Mouse (Mus musculus) neural tube, embryonic 15.5 days (tissue): Measurements from ENCODE around the gene Prr14. TPM values are rescaled to one million over a fixed set of nuclear protein-coding genes. Genes with fewer than 3 reads are reported as not detected.
A peak's percentile ranks its signal among the peaks of the same experiment; 100 is the strongest.
"Not testable (repeated sequence)": the region's sequence is repeated elsewhere in the genome, so short reads cannot be mapped to it uniquely, and the experiment has no call there.

ENCODE experiments used
- ATAC-seq: fragments of 200-750 bp; cut with Nextera tagmentation; 2 replicates; pipeline ENCODE4 v1.8.0; 2017; ENCODE audit warnings: mild to moderate bottlenecking, moderate TSS enrichment, moderate library complexity; ENCODE audit not compliant: low FRiP score
- H3K27ac ChIP-seq: fragments of 300-500 bp; sonication (generic); replicated peaks from 2 replicates; pipeline ENCODE4 v1.5.1; 2015; ENCODE audit warnings: mild to moderate bottlenecking, inconsistent platforms
- H3K27me3 ChIP-seq: fragments of 300-500 bp; sonication (generic); replicated peaks from 2 replicates; pipeline ENCODE4 v1.6.1; 2015; ENCODE audit warnings: inconsistent platforms
- H3K36me3 ChIP-seq: fragments of 300-500 bp; sonication (generic); 2 replicates; pipeline ENCODE4 v1.6.1; 2015; ENCODE audit warnings: inconsistent platforms
- H3K4me1 ChIP-seq: fragments of 300-500 bp; sonication (generic); 2 replicates; pipeline ENCODE4 v1.6.1; 2015; ENCODE audit warnings: inconsistent platforms
- H3K4me2 ChIP-seq: fragments of 300-500 bp; sonication (generic); 2 replicates; pipeline ENCODE4 v1.6.1; 2015; ENCODE audit warnings: inconsistent platforms, mild to moderate bottlenecking, moderate library complexity
- H3K4me3 ChIP-seq: fragments of 300-500 bp; sonication (generic); replicated peaks from 2 replicates; pipeline ENCODE4 v1.5.1; 2015; ENCODE audit warnings: mild to moderate bottlenecking, inconsistent platforms
- H3K9ac ChIP-seq: fragments of 300-500 bp; sonication (generic); replicated peaks from 2 replicates; pipeline ENCODE4 v1.6.1; 2015; ENCODE audit warnings: mild to moderate bottlenecking, inconsistent platforms
- H3K9me3 ChIP-seq: fragments of 300-500 bp; sonication (generic); replicated peaks from 2 replicates; pipeline ENCODE4 v1.6.1; 2016; ENCODE audit warnings: inconsistent platforms
- WGBS: fragments of 180-500 bp; shearing (Covaris S2); methylation state at CpG from one replicate; pipeline ENCODE4 v1.1.7; 2015; ENCODE audit warnings: mixed read lengths; 5-methylcytosine and 5-hydroxymethylcytosine counted together
- polyA plus RNA-seq: library from polyadenylated mRNA; unstranded; fragments of >200 nt; fragmentation: Nextera tagmentation; extraction: Ambion mirVana; gene quantifications from 2 replicates; pipeline ENCODE4 v1.2.1, GENCODE M21; 2015

Gene Prr14
- polyA plus RNA-seq, 1 experiment from 2014 or later = 35.9 TPM

GRCm38 (mm10) chr7:127488364-127488763 lies 29.0 kb downstream of the Prr14 start:
- H3K9ac ChIP-seq, ATAC-seq, H3K4me1 ChIP-seq: not testable (repeated sequence)

GRCm38 (mm10) chr7:127489982-127490381 lies 30.6 kb downstream of the Prr14 start:
- Histone ChIP-seq H3K4me2 (no peak overlapping the region), H3K4me3 (no peak overlapping the region), H3K9ac (no peak overlapping the region), H3K9me3 (no peaks in the 10 kb centered on the region), H3K36me3 (peaks cover 69% of the 10 kb centered on the region), H3K27ac (no peak overlapping the region), H3K4me1 (no peaks in the 10 kb centered on the region), H3K27me3 (no peaks in the 10 kb centered on the region)
- 95% methylated on average over 7 of the region's 7 CpGs for WGBS
- ATAC-seq = no peak

More at GRCm38 (mm10) chr7:127488364-127488763, 29.0 kb downstream of the Prr14 start:
- not testable (repeated sequence) for H3K4me2 ChIP-seq, H3K9me3 ChIP-seq, H3K27ac ChIP-seq, H3K4me3 ChIP-seq, H3K27me3 ChIP-seq
- 68% methylated on average over 5 of the region's 5 CpGs for WGBS
- peaks cover 81% of the 10 kb centered on the region for H3K36me3 ChIP-seq

GRCm38 (mm10) chr7:127491846-127492245 lies 32.4 kb downstream of the Prr14 start:
- no peaks in the 10 kb centered on the region for H3K27me3 ChIP-seq
- no peak overlapping the region for H3K9ac ChIP-seq
- no peak overlapping the region for H3K27ac ChIP-seq
- no peak overlapping the region for H3K4me3 ChIP-seq
- H3K9me3 ChIP-seq = no peaks in the 10 kb centered on the region
- no peak overlapping the region for H3K4me2 ChIP-seq
- 94% methylated on average over 3 of the region's 3 CpGs for WGBS
- peaks cover 51% of the 10 kb centered on the region for H3K36me3 ChIP-seq
- no peak for ATAC-seq
- no peaks in the 10 kb centered on the region for H3K4me1 ChIP-seq

- Histone ChIP-seq H3K27me3 (no peaks in the 10 kb centered on the region), H3K36me3 (peaks cover 25% of the 10 kb centered on the region), H3K9me3 (no peaks in the 10 kb centered on the region), H3K4me2 (no peak overlapping the region), H3K4me3 (no peak overlapping the region), H3K27ac (no peak overlapping the region), H3K4me1 (no peaks in the 10 kb centered on the region), H3K9ac (no peak overlapping the region)
- ATAC-seq = no peak
These were observed 35.2 kb downstream of the Prr14 start for GRCm38 (mm10) chr7:127494648-127495047.

- 88% methylated on average over 2 of the region's 2 CpGs for WGBS
- Histone ChIP-seq H3K36me3 (no peaks in the 10 kb centered on the region), H3K27me3 (no peaks in the 10 kb centered on the region), H3K9ac (no peak overlapping the region), H3K4me2 (no peak overlapping the region), H3K27ac (no peak overlapping the region), H3K4me3 (no peak overlapping the region), H3K4me1 (no peaks in the 10 kb centered on the region), H3K9me3 (no peaks in the 10 kb centered on the region)
- no peak for ATAC-seq
These were observed 38.0 kb downstream of the Prr14 start for GRCm38 (mm10) chr7:127497382-127497781.

- no peak for ATAC-seq
- no peak overlapping the region for H3K9ac ChIP-seq
- no peak overlapping the region for H3K4me2 ChIP-seq
- no peaks in the 10 kb centered on the region for H3K4me1 ChIP-seq
- H3K27ac ChIP-seq = no peak overlapping the region
- no peak overlapping the region for H3K4me3 ChIP-seq
- no peaks in the 10 kb centered on the region for H3K27me3 ChIP-seq
- H3K36me3 ChIP-seq = no peaks in the 10 kb centered on the region
- H3K9me3 ChIP-seq = no peaks in the 10 kb centered on the region
- whole genome bisulfite sequencing = 40% methylated on average over 3 of the region's 3 CpGs
These were observed 39.0 kb downstream of the Prr14 start for GRCm38 (mm10) chr7:127498407-127498806.

- no peaks in the 10 kb centered on the region for H3K9me3 ChIP-seq
- no peaks in the 10 kb centered on the region for H3K27me3 ChIP-seq
- H3K27ac ChIP-seq = no peak overlapping the region
- H3K9ac ChIP-seq = no peak overlapping the region
- H3K36me3 ChIP-seq = no peaks in the 10 kb centered on the region
- ATAC-seq = no peak
- 93% methylated on average over 3 of the region's 3 CpGs for WGBS
- H3K4me3 ChIP-seq = no peak overlapping the region
- H3K4me2 ChIP-seq = no peak overlapping the region
- H3K4me1 ChIP-seq = peaks cover 11% of the 10 kb centered on the region
These were observed 48.9 kb downstream of the Prr14 start for GRCm38 (mm10) chr7:127508291-127508690.

GRCm38 (mm10) chr7:127509830-127510229 lies 50.4 kb downstream of the Prr14 start:
- H3K4me2 ChIP-seq, H3K9me3 ChIP-seq, H3K27me3 ChIP-seq, ATAC-seq, H3K27ac ChIP-seq, H3K9ac ChIP-seq, H3K4me3 ChIP-seq, H3K36me3 ChIP-seq: not testable (repeated sequence)
- peaks cover 22% of the 10 kb centered on the region for H3K4me1 ChIP-seq
- 95% methylated on average over 3 of the region's 4 CpGs for WGBS

GRCm38 (mm10) chr7:127511241-127511640 lies 51.8 kb downstream of the Prr14 start:
- Histone ChIP-seq H3K27ac (peak overlapping the region; percentile 99), H3K4me2 (peak overlapping the region; percentile 65), H3K36me3 (peaks cover 8% of the 10 kb centered on the region), H3K9ac (0 out of 2 replicates have a peak overlapping the region, but pooled peaks have one; percentile 79), H3K27me3 (no peaks in the 10 kb centered on the region), H3K4me1 (peaks cover 23% of the 10 kb centered on the region), H3K4me3 (peak overlapping the region; percentile 70), H3K9me3 (no peaks in the 10 kb centered on the region)
- 34% methylated on average over 8 of the region's 8 CpGs for WGBS
- no peak for ATAC-seq

- 0% methylated on average over 37 of the region's 37 CpGs for WGBS
- H3K4me3 ChIP-seq = peak within 1 kb of the TSS; percentile 70
These were observed 52.4 kb downstream of the Prr14 start, which contains the start of gene Srcap for GRCm38 (mm10) chr7:127511808-127512230. TSS of gene Srcap (plus strand) at chr7:127511983.

GRCm38 (mm10) chr7:127512231-127513015 lies 53.0 kb downstream of the Prr14 start:
- H3K9me3 ChIP-seq = no peaks in the 10 kb centered on the region
- peak; percentile 91 for ATAC-seq
- peak overlapping the region; percentile 79 for H3K9ac ChIP-seq
- no peaks in the 10 kb centered on the region for H3K27me3 ChIP-seq
- WGBS = under 1% methylated on average over 77 of the region's 93 CpGs
- H3K36me3 ChIP-seq = peaks cover 19% of the 10 kb centered on the region
- H3K4me3 ChIP-seq = peak overlapping the region; percentile 70
- peaks cover 23% of the 10 kb centered on the region for H3K4me1 ChIP-seq
- peak overlapping the region; percentile 99 for H3K27ac ChIP-seq
- H3K4me2 ChIP-seq = peak overlapping the region; percentile 65

More at GRCm38 (mm10) chr7:127511808-127512230, 52.4 kb downstream of the Prr14 start, which contains the start of gene Srcap:
- peak; percentile 99 for ATAC-seq
- H3K36me3 ChIP-seq = peaks cover 13% of the 10 kb centered on the region
- peak within 1 kb of the TSS; percentile 99 for H3K27ac ChIP-seq
- no peaks in the 10 kb centered on the region for H3K27me3 ChIP-seq
- no peaks in the 10 kb centered on the region for H3K9me3 ChIP-seq
- peaks cover 23% of the 10 kb centered on the region for H3K4me1 ChIP-seq
- H3K9ac ChIP-seq = peak within 1 kb of the TSS; percentile 79
- H3K4me2 ChIP-seq = peak within 1 kb of the TSS; percentile 65

GRCm38 (mm10) chr7:127513016-127513390 lies 53.6 kb downstream of the Prr14 start:
- Histone ChIP-seq H3K27me3 (no peaks in the 10 kb centered on the region), H3K27ac (peak overlapping the region; percentile 99), H3K4me3 (peak overlapping the region; percentile 70), H3K9ac (peak overlapping the region; percentile 79), H3K4me2 (peak overlapping the region; percentile 65), H3K9me3 (no peaks in the 10 kb centered on the region), H3K4me1 (peaks cover 23% of the 10 kb centered on the region), H3K36me3 (peaks cover 25% of the 10 kb centered on the region)
- ATAC-seq = no peak
- 33% methylated on average over 8 of the region's 8 CpGs for WGBS
